Mouse (Mus musculus) limb, embryonic 14.5 days (tissue): ENCODE data around the gene Ugt1a9. TPM values are rescaled to one million over a fixed set of nuclear protein-coding genes. Genes with fewer than 3 reads are reported as not detected.
"Not testable (repeated sequence)": the region's sequence is repeated elsewhere in the genome, so short reads cannot be mapped to it uniquely, and the experiment has no call there.

ENCODE experiments used
- ATAC-seq: fragments of 200-750 bp; cut with Nextera tagmentation; 2 replicates; pipeline ENCODE4 v1.8.0; 2017; ENCODE audit warnings: low read depth, moderate number of reproducible peaks, moderate TSS enrichment; ENCODE audit not compliant: low FRiP score
- DNase-seq: peaks from one replicate; pipeline ENCODE4 v3.0.0-alpha.2; 2015; ENCODE audit warnings: low spot score
- H3K27ac ChIP-seq: fragments of 300-500 bp; sonication (generic); replicated peaks from 2 replicates; pipeline ENCODE4 v1.5.1; 2014; ENCODE audit warnings: low read depth, mild to moderate bottlenecking, low read length, moderate library complexity, mixed read lengths
- H3K27me3 ChIP-seq: fragments of 300-500 bp; sonication (generic); 2 replicates; pipeline ENCODE4 v1.6.1; 2014; ENCODE audit warnings: low read length, mixed read lengths; ENCODE audit not compliant: control insufficient read depth, insufficient read depth
- H3K36me3 ChIP-seq: fragments of 300-500 bp; sonication (generic); 2 replicates; pipeline ENCODE4 v1.6.1; 2014; ENCODE audit warnings: mild to moderate bottlenecking, low read length, moderate library complexity, mixed read lengths; ENCODE audit not compliant: control insufficient read depth, insufficient read depth
- H3K4me1 ChIP-seq: fragments of 300-500 bp; sonication (generic); 2 replicates; pipeline ENCODE4 v1.6.1; 2014; ENCODE audit warnings: antibody characterized with exemption, low read length, mixed read lengths; ENCODE audit not compliant: control insufficient read depth, insufficient read depth
- H3K4me2 ChIP-seq: fragments of 300-500 bp; sonication (generic); replicated peaks from 2 replicates; pipeline ENCODE4 v1.6.1; 2014; ENCODE audit warnings: low read depth, mild to moderate bottlenecking, low read length, moderate library complexity; ENCODE audit not compliant: severe bottlenecking
- H3K4me3 ChIP-seq: fragments of 300-500 bp; sonication (generic); replicated peaks from 2 replicates; pipeline ENCODE4 v1.5.1; 2014; ENCODE audit warnings: low read length
- H3K9ac ChIP-seq: fragments of 300-500 bp; sonication (generic); 2 replicates; pipeline ENCODE4 v1.6.1; 2014; ENCODE audit warnings: mild to moderate bottlenecking, low read depth, low read length, moderate library complexity; ENCODE audit not compliant: severe bottlenecking
- H3K9me3 ChIP-seq: fragments of 300-500 bp; sonication (generic); 2 replicates; pipeline ENCODE4 v1.6.1; 2016; ENCODE audit warnings: low read length; ENCODE audit not compliant: control insufficient read depth
- POLR2A ChIP-seq: fragments of 200-500 bp; IDR thresholded peaks from 2 replicates; pipeline ENCODE4 v1.8.0; 2012; ENCODE audit warnings: inconsistent platforms, mild to moderate bottlenecking, moderate library complexity, borderline replicate concordance; ENCODE audit not compliant: insufficient read depth, insufficient read length; ENCODE audit errors: extremely low read depth
- WGBS: fragments of 180-500 bp; shearing (Covaris S2); extraction: QIAGEN DNeasy Blood & Tissue Kit; methylation state at CpG from one replicate; pipeline ENCODE4 v1.1.7; 2014; 5-methylcytosine and 5-hydroxymethylcytosine counted together
- polyA plus RNA-seq, 2 experiments: library from polyadenylated mRNA; depleted of rRNA in 1 of 2; stranded (reverse) in 1 of 2; unstranded in 1 of 2; fragments of >200 nt; fragmentation: Nextera tagmentation in 1 of 2; extraction: Ambion mirVana in 1 of 2; gene quantifications; 2 replicates each; pipeline versions ENCODE4 v1.2.1 to v1.2.3; 2012 to 2014

The Ugt1a9 gene
- polyA plus RNA-seq, 2 experiments = not detected

GRCm38 (mm10) chr1:88158430-88158829 lies 87.8 kb downstream of the Ugt1a9 start:
- no peaks in the 10 kb centered on the region for H3K27me3 ChIP-seq
- H3K9ac ChIP-seq = no peak overlapping the region
- DNase-seq (no peak), ATAC-seq (no peak)
- no peak for TF ChIP-seq POLR2A
- H3K36me3 ChIP-seq = no peaks in the 10 kb centered on the region
- no peak overlapping the region for H3K4me2 ChIP-seq
- no peak overlapping the region for H3K27ac ChIP-seq
- H3K9me3 ChIP-seq = no peaks in the 10 kb centered on the region
- 83% methylated on average over 2 of the region's 2 CpGs for WGBS
- H3K4me1 ChIP-seq = no peaks in the 10 kb centered on the region
- no peak overlapping the region for H3K4me3 ChIP-seq

DNA sequence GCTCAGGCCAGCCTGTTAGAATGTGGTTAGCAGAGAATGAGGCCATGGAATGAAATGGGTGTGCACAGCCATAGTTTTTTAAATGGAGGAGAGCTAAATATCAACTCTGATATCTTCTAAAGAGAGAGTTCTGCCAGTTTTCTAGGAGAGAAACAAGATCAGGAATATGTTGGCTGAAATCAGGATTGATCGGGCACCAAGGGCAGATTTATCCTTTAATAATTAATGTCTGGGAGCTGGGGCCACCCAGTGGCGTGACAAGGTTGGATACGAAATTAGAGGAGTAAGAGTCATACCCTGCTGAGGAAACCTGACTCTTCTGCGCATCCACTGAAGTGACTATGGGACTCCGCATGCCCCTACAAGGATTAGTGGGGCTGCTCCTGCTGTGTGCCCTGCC lies 95.1 kb downstream of the Ugt1a9 start, which contains the start of gene Ugt1a5:
Gene Ugt1a5, plus strand, starts transcription at position 302 of the 400 bp plus-strand sequence.
- TF ChIP-seq POLR2A = no peak
- no peak within 1 kb of the TSS for H3K4me2 ChIP-seq
- no peaks in the 10 kb centered on the region for H3K4me1 ChIP-seq
- DNase-seq = no peak
- H3K9ac ChIP-seq = no peak within 1 kb of the TSS
- H3K9me3 ChIP-seq = no peaks in the 10 kb centered on the region
- no peak within 1 kb of the TSS for H3K27ac ChIP-seq
- no peak for ATAC-seq
- no peak within 1 kb of the TSS for H3K4me3 ChIP-seq
- H3K36me3 ChIP-seq = no peaks in the 10 kb centered on the region
- 77% methylated on average over 5 of the region's 5 CpGs for WGBS
- H3K27me3 ChIP-seq = no peaks in the 10 kb centered on the region

GRCm38 (mm10) chr1:88172190-88172589 lies 101.6 kb downstream of the Ugt1a9 start:
- H3K4me2 ChIP-seq, H3K4me1 ChIP-seq, H3K9ac ChIP-seq, H3K27me3 ChIP-seq, H3K36me3 ChIP-seq, H3K9me3 ChIP-seq, DNase-seq, H3K27ac ChIP-seq, ATAC-seq, H3K4me3 ChIP-seq: not testable (repeated sequence)
- WGBS = 93% methylated on average over 5 of the region's 7 CpGs

GRCm38 (mm10) chr1:88179657-88180056 lies 109.1 kb downstream of the Ugt1a9 start:
- Histone ChIP-seq H3K36me3 (no peaks in the 10 kb centered on the region), H3K27ac (no peak overlapping the region), H3K4me1 (no peaks in the 10 kb centered on the region), H3K9ac (no peak overlapping the region), H3K9me3 (peaks cover 11% of the 10 kb centered on the region), H3K4me3 (no peak overlapping the region), H3K27me3 (no peaks in the 10 kb centered on the region), H3K4me2 (no peak overlapping the region)
- DNase-seq (no peak), ATAC-seq (no peak)
- no peak for TF ChIP-seq POLR2A
- 92% methylated on average over 1 of the region's 1 CpGs for WGBS

- Histone ChIP-seq H3K4me2 (no peak overlapping the region), H3K27me3 (no peaks in the 10 kb centered on the region), H3K36me3 (no peaks in the 10 kb centered on the region), H3K27ac (no peak overlapping the region), H3K9ac (no peak overlapping the region), H3K9me3 (no peaks in the 10 kb centered on the region), H3K4me3 (no peak overlapping the region), H3K4me1 (no peaks in the 10 kb centered on the region)
- 86% methylated on average over 5 of the region's 5 CpGs for WGBS
- ATAC-seq = no peak
- no peak for DNase-seq
- TF ChIP-seq POLR2A = no peak
These were observed 115.8 kb downstream of the Ugt1a9 start for GRCm38 (mm10) chr1:88186325-88186935.

GRCm38 (mm10) chr1:88192136-88192535 lies 121.5 kb downstream of the Ugt1a9 start:
- Histone ChIP-seq H3K9me3 (no peaks in the 10 kb centered on the region), H3K4me2 (no peak overlapping the region), H3K27ac (no peak overlapping the region), H3K9ac (no peak overlapping the region), H3K4me3 (no peak overlapping the region), H3K36me3 (no peaks in the 10 kb centered on the region), H3K27me3 (no peaks in the 10 kb centered on the region), H3K4me1 (no peaks in the 10 kb centered on the region)
- no peak for ATAC-seq
- 61% methylated on average over 3 of the region's 3 CpGs for WGBS
- TF ChIP-seq POLR2A = no peak
- DNase-seq = no peak
